Mouse (Mus musculus): ENCODE data around the gene Six1.
"Not testable (repeated sequence)": the region's sequence is repeated elsewhere in the genome, so short reads cannot be mapped to it uniquely, and the experiment has no call there.

DNA sequence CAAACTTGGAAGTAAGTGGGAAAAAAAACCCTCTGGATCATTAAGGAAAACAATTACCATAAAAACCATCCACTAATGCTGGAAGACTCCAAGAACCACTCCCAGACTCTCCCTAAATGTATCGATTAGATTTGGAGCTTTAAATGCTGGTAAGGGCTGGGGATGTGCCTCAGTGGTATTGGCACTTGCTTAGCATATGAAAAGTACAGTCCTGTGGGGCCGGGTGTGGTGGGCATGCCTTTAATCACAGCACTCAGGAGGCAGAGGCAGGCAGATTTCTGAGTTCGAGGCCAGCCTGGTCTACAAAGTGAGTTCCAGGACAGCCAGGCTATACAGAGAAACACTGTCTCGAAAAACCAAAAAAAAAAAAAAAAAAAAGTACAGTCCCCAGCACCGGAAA lies 42.5 kb upstream of the Six1 start:
- TF ChIP-seq CTCF (IDR thresholded peaks at IDR 0.05; ENCODE audit: low read depth, low read length); GATA2 (IDR thresholded peaks at IDR 0.05; ENCODE audit: borderline replicate concordance, low read depth, low read length); GATA1 (IDR thresholded peaks at IDR 0.05; ENCODE audit: borderline replicate concordance, low read length); TAL1 (conservative IDR thresholded peaks at IDR 0.05; ENCODE audit: low read depth, low read length); POLR2AphosphoS5 (IDR thresholded peaks at IDR 0.05; ENCODE audit: insufficient replicate concordance, low read depth, low read length): not testable (repeated sequence)
